Mouse (Mus musculus) c-Kit-positive CD71-positive TER-119-positive erythroid progenitor cells, embryonic 14.5 days (primary cell): ENCODE measurements at regions not wholly inside any gene's neighbourhood (a gene's known extent, or its start where the extent isn't known, plus 50 kb on each side); places are given as distances from the start of the nearest gene placed in this dataset.

Experiments
- DNase-seq: peaks from one replicate; pipeline ENCODE4 v3.0.0-alpha.2; 2013; ENCODE audit warnings: low spot score

- DNase-seq, result no peak
Observed at GRCm38 (mm10) chr3:52703751-52704150, 313.3 kb downstream of the Cog6 start.

GRCm38 (mm10) chr3:52702962-52703361 is 314.1 kb downstream of the Cog6 start:
- DNase-seq, result no peak

DNA sequence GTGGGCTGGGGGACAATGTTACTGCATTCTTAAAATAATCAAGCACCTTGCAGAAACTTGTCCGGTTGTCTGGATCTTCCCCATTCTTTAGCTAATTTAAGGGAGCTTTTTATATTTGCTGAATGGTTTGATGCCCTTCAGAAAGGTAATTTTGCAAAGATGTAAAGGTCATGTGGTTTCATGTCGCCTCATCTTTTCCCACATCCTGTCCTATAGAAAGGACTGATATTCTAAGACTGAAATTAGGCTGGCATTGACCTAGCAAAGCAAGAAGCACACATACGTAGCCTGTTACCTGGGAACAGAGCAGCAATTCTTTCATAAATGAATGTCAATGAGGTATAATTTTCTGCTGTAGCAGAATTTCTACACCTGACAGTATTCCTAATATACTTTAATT is 315.4 kb downstream of the Cog6 start:
- no peak for DNase-seq

- DNase-seq, result no peak
Observed at GRCm38 (mm10) chr3:52693813-52694212, 323.2 kb downstream of the Cog6 start.

GRCm38 (mm10) chr3:52685434-52686181 is 331.4 kb downstream of the Cog6 start:
- no peak for DNase-seq

- no peak for DNase-seq
Observed at GRCm38 (mm10) chr3:52680824-52681388, 336.1 kb downstream of the Cog6 start.

DNA sequence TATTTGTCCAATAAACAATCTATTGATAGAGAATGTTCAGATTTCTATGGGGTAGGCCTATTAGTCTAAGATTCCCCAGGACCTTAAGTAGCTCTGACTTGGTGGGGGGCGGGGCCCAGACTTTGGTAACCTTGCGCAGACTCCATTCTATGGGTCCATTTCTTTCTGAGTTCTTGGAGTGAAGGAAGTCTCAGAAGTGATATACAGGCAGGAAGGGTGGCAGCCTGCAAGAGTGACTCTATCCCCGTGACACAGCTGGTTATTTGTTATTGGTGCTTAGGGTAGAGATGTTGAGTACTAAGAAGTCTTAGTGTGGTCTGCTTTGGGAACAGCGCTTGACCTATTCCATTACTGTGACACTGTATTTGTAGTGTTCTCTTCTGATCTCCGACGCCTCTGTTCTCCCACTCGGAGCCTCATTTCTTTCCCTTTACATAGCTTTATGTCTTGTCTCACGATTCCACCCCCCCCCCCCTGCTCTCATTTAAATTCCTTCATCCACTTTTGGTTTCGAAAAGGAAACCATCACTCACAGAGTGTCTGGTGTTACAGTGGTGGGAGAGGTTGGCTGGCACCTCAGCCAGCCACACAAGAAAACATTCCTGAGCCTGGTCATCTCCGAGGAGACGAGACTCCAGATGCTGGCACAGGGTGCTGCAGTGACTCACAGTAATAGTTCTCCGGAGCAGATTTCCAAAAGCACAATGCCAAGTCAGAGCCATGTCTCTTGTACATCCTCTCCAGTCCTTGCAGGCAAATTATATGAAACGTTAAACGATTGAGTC is 340.0 kb downstream of the Cog6 start:
- no peak for DNase-seq

DNA sequence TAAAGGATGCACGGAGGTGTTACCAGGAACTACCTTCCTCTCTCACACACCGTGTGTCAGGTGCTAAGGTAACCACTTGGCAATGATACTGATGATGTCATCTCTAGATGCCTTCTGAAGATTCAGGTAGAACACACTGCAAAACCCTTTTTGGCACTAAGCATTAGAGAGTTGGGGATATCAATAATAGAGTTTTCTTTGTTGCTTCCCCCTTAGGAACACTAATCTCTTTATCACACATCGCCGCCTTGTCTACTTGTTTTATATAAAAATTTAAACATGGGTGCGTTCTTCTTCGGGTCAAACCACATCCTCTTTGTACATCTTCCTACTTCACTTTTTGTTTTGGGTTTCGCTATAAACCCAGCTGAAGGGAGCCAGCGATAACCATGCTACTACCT is 346.4 kb downstream of the Cog6 start:
- DNase-seq, result no peak

DNA sequence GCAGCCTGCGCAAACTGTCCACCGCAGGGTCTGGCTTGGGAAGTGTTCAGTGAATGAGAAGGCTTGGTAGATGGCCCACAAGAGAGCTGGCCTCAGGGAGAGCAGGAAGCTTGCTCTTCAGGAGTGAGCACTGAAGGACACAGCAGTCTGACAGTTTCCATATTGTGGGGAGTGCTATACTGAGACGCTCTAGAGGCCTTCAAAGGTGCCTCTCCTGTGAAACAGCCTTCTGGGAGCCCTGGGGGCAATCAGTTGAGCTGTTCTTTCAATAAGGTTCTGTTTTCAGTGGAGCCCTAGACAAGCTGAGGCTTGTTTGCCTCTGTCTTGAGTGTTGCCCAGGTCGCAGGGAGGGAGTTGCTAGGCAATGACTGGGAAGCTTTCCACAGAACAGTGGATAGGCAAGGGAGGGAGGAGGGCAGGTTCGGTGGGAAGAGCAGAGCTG is 353.9 kb downstream of the Cog6 start:
- no peak for DNase-seq

- no peak for DNase-seq
Observed at GRCm38 (mm10) chr3:52662164-52662908, 354.7 kb downstream of the Cog6 start.

DNA sequence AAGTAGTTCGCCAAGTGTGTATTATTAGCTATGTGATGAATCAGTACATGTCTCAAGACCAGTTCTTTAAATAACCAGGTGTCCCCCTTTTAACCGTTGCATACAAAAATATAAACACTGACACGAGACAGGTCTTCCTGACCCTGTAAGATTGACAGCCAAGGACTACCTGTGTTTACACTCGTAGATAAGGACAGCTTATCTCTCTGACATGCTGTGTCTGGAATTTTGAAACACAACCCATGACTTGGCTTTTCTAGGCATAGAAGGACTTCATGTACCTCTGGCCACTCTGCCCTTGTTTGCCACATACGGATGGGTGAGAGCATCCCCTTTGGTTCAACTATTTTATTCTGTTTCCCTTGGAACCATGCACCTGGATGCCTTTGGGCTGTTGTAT is 364.0 kb downstream of the Cog6 start:
- DNase-seq, result no peak

DNA sequence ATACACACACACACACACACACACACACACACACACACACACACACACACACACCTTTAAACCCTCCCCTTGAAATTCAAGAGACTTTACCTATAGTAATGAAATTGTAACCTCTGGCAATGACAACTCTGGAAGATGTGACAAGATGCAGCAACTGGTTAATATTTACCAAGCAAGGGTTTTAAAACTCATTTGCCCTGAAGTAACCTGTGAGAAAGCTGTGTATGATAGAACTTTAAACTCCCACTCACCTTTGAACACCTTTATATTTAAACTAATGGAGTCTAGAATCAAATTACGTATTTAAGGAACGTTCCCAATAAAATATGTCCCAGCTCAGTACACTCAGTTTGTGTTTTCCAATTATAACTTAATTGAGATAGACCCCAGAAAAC is 364.6 kb downstream of the Cog6 start:
- DNase-seq, result no peak

DNA sequence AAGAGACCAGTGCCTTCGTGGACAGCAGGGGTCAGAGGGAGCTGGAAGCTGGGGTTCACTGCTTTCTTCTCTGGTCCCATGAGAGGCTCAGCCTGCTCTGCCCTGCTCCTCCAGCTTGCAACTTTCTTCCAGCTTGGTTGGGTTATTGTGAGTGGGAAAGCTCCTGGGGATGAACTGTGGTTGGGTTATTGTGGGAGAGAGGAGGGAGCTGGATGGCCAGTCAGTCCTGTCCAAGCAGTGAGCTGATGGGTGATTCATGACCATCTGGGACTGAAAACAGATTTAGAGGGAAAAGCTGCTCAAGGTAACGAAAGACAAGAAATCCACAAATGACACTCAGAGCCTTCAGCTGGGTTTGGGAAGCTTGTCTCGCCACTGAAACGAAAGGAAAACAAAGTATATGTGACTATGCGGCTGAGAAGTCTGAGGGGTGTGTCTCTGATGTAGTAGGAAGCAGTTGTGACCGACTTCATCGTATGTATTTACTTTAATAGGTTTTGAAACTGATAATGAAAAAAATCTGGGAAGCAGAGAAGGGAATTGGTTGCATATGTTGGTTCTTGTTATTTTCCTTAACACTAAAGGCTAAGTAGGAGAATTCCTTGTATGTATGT is 365.1 kb downstream of the Cog6 start:
- no peak for DNase-seq

- no peak for DNase-seq
Observed at GRCm38 (mm10) chr3:52650071-52650470, 367.0 kb downstream of the Cog6 start.

- no peak for DNase-seq
Observed at GRCm38 (mm10) chr3:52648836-52649500, 368.1 kb downstream of the Cog6 start.

DNA sequence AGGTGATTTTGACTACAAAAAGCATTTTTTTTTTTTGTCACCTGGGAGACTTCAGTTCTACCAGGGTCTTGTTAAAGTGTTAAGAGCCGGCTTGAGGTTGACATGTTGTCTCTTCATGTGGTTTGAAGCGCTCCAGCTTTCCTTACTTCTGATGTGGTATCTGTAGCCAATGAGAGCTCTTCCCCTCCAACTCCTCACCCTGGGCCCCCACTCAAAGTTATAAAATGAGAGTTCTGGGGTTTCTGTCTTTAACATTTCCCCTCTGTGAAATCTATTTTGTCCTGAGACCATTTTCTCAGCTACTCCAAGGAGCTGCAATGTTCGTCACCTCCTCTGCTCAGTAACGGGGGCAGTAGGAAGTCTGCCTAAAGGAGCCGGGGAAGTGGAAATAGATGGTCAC is 369.1 kb downstream of the Cog6 start:
- DNase-seq, result no peak

- no peak for DNase-seq
Observed at GRCm38 (mm10) chr3:52647161-52647692, 369.8 kb downstream of the Cog6 start.

DNA sequence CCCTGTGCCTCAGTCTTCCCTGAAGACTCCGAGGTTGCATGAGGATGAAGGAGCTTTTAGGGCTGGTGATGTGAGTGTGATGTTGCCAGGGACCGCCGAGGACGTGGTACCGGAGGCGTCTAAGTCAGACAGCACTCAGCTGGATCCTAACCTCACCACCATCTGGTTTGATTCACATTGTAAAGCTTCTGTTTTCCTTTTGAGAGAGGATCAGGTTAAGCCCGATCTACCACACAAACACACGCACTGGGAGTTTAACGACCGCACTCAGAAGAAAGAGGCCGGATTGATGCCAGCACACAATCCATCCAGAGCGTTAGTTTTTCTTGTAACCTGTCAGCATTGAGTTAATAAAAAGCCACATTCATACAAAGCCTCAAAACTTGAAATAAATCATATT is 371.9 kb downstream of the Cog6 start:
- DNase-seq, result no peak

DNA sequence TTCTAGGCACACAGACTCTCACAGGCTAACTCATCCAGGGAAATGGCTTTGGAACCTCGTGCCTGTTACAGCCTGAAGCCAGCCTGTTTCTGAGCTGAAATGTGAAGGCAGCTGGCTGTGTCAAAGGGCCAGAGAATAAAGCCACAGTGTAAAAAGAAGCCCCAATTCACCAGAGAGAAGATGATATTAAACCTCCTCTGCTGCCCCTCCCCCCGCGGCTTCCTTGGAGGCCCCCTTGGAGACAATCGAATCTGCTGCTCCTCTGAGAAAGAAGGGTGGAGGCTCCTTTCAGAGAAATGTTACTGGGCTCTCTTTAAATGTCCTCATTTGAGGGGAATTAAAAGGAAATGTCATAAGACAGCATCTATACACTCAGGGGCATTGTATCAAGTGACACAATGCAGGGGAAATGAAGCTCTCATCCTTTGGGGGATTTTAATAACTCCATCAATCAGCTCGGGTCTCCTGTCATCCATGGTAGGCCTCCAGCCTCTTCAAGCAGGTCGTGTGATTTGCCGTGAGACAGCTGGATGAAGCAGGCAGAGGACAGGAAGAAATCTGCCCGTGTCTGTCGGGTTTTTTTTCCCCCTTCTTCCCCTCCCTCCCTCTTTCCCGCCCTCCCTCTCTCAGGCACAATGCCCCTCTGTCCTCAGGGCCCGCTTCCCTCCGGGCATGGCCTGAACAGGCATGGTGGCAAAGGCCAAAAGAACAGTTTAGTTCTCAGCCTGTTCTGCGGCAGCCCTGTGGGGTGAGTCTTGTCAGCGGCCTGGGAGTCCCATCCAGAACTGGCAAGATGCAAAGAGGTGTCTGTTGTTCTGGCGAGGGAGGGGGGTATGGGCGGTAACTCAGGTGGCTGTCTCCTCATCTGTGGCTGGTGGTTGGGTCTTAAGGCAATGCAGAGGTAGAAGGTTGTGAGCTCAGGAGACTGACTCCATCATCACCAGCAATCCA is 372.6 kb downstream of the Cog6 start:
- DNase-seq, result no peak

DNA sequence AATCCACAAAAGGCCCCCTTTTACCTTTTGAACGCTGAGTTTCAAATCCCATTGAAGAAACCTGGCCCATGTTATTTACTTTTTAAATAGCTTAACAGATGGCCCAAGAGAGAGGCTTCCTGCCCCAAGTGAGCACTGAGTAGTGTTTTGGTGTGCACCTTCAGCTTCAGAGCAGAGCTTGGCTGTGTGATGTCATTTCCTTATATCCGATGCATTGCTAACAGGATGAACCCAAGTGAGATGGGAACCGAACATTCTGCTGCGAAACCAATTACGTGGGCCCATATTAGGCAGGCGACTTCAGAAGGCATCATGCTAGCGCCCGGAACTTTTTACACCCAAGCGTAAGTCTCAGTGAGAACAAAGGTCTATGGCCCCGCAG is 373.2 kb downstream of the Cog6 start:
- no peak for DNase-seq
